Comparison of ENCODE assay signal across 8 mouse cellular contexts in genomic region chr11:57475119-57475518, GRCm38 (mm10). TPM values are rescaled to one million over a fixed set of nuclear protein-coding genes. Genes with fewer than 3 reads are reported as not detected.
DNase-seq lines count a peak whose midpoint lies in the region; ATAC-seq and TF ChIP-seq lines count a peak whose summit lies in the region.
"Had no signal": no experiment of that assay in that cellular context is flagged by ENCODE, and none has a peak within 500 bp of the region (broad histone marks: within the 10 kb centered on the region; RNA-seq: fewer than 3 reads in every experiment).

No protein-coding gene starts in this region.

- no peaks in the 10 kb centered on the region for H3K9me3 ChIP-seq in intestine, postnatal 0 days (ENCODE audit: control insufficient read depth)
- H3K9me3 ChIP-seq in intestine, embryonic 16.5 days (ENCODE audit: control insufficient read depth, low read length), result no peaks in the 10 kb centered on the region
- H3K9me3 ChIP-seq in E14TG2a.4 (ENCODE audit: low read length), result no peaks in the 10 kb centered on the region

- H3K27ac ChIP-seq in intestine, postnatal 0 days (ENCODE audit: low read depth, low read length), result no peak overlapping the region
- H3K27ac ChIP-seq in intestine, embryonic 16.5 days (ENCODE audit: low read length), result no peak overlapping the region
- H3K27ac ChIP-seq: macrophage had no signal

- no peak overlapping the region for H3K9ac ChIP-seq in intestine, postnatal 0 days (ENCODE audit: low read depth, low read length)
- no peak overlapping the region for H3K9ac ChIP-seq in intestine, embryonic 16.5 days (ENCODE audit: low read depth, low read length)

- no peak for ATAC-seq in intestine, postnatal 0 days
- no peak for ATAC-seq in intestine, embryonic 16.5 days

- H3K4me1 ChIP-seq in intestine, postnatal 0 days (replicated peaks; ENCODE audit: control insufficient read depth, insufficient read depth, low read length), result no peaks in the 10 kb centered on the region
- H3K4me1 ChIP-seq in intestine, embryonic 16.5 days (ENCODE audit: control insufficient read depth, insufficient read depth, low read length), result no peaks in the 10 kb centered on the region
- peaks cover 7% of the 10 kb centered on the region for H3K4me1 ChIP-seq in E14TG2a.4 (replicated peaks; ENCODE audit: low read depth, low read length)

- no peak overlapping the region for H3K4me2 ChIP-seq in intestine, postnatal 0 days (replicated peaks; ENCODE audit: low read depth)
- no peak overlapping the region for H3K4me2 ChIP-seq in intestine, embryonic 16.5 days (ENCODE audit: low read depth, low read length)

- WGBS in intestine, postnatal 0 days, result 47% methylated on average over 6 of the region's 6 CpGs
- 48% methylated on average over 6 of the region's 6 CpGs for WGBS in intestine, embryonic 16.5 days

- H3K36me3 ChIP-seq in intestine, postnatal 0 days (ENCODE audit: control insufficient read depth, insufficient read depth), result peaks cover 7% of the 10 kb centered on the region; the same call in 1 of the 2 replicates
- 0 out of 2 replicates have a peak, but pooled peaks cover 3% of the 10 kb centered on the region for H3K36me3 ChIP-seq in intestine, embryonic 16.5 days (ENCODE audit: control insufficient read depth, insufficient read depth, low read length)
- H3K36me3 ChIP-seq in E14TG2a.4 (ENCODE audit: insufficient read depth, low read length), result no peaks in the 10 kb centered on the region

- H3K4me3 ChIP-seq in intestine, postnatal 0 days (ENCODE audit: low read depth, low read length), result no peak overlapping the region
- no peak overlapping the region for H3K4me3 ChIP-seq in intestine, embryonic 16.5 days (ENCODE audit: low read length)
- H3K4me3 ChIP-seq in E14TG2a.4 (replicated peaks; ENCODE audit: low read length), result no peak overlapping the region

- intact Hi-C loops in left cerebral cortex, postnatal 14 days (cut with DNase I), result loop anchor here (2.0 to 5.0 kb wide), 2 partner anchors 304 to 457 kb away; no protein-coding TSS in a partner anchor

- TF ChIP-seq CTCF in intestine, postnatal 0 days (IDR thresholded peaks at IDR 0.05; ENCODE audit: low read depth), result peak; percentile 83
- peak; percentile 75 for TF ChIP-seq CTCF in E14TG2a.4 (conservative IDR thresholded peaks at IDR 0.05; ENCODE audit: low read length)

- peak; percentile 78 for DNase-seq in NIH3T3 (ENCODE audit: low read depth)
- peak; percentile 63 for DNase-seq in embryo, embryonic 11 days
- DNase-seq in left cerebral cortex, postnatal 14 days (ENCODE audit: low spot score in 2 of 2), result peak; percentile 68 to 76
- DNase-seq in retina, embryonic 14.5 days (ENCODE audit: low spot score), result peak; percentile 75

- no peaks in the 10 kb centered on the region for H3K27me3 ChIP-seq in intestine, postnatal 0 days (replicated peaks; ENCODE audit: control insufficient read depth, insufficient read depth, low read length)
- H3K27me3 ChIP-seq in intestine, embryonic 16.5 days (replicated peaks; ENCODE audit: control insufficient read depth, insufficient read depth, low read length), result no peaks in the 10 kb centered on the region
- H3K27me3 ChIP-seq in E14TG2a.4 (ENCODE audit: insufficient read depth, low read length), result no peaks in the 10 kb centered on the region

RNA-seq across cellular contexts. Expression of gene Fam114a2, which starts 43.3 kb away (rescaled TPM):
- 54.8 and 56.1 TPM in 2 replicates for polyA plus RNA-seq in intestine, postnatal 0 days (2015; fragmentation: Nextera tagmentation; extraction: Ambion mirVana)
- polyA plus RNA-seq in intestine, embryonic 16.5 days (2015; fragmentation: Nextera tagmentation; extraction: Ambion mirVana), result 89.6 and 90.5 TPM in 2 replicates
- total RNA-seq in left cerebral cortex, postnatal 14 days (2021), result 10 to 100 TPM; 29.7 to 33.1 TPM

RNA-seq across cellular contexts. Expression of gene Mfap3, which starts 43.3 kb away (rescaled TPM):
- 30.4 and 31.9 TPM in 2 replicates for polyA plus RNA-seq in intestine, postnatal 0 days (2015; fragmentation: Nextera tagmentation; extraction: Ambion mirVana)
- 36.1 and 37.6 TPM in 2 replicates for polyA plus RNA-seq in intestine, embryonic 16.5 days (2015; fragmentation: Nextera tagmentation; extraction: Ambion mirVana)
- total RNA-seq in left cerebral cortex, postnatal 14 days (2021), result 10 to 100 TPM; 25.7 to 28.8 TPM
